Mouse (Mus musculus) olfactory bulb, adult 2 months (tissue): ENCODE results near the gene Ezh1.

Source experiments
- CTCF ChIP-seq: fragments of 200-500 bp; IDR thresholded peaks from 2 replicates; pipeline ENCODE4 v1.5.1; 2012; ENCODE audit warnings: low read depth, mild to moderate bottlenecking, low read length, moderate library complexity; ENCODE audit not compliant: insufficient read depth
- POLR2A ChIP-seq: fragments of 200-500 bp; IDR thresholded peaks from 2 replicates; pipeline ENCODE4 v1.6.1; 2012; ENCODE audit warnings: mild to moderate bottlenecking, low read depth, low read length, moderate library complexity; ENCODE audit not compliant: insufficient read depth

DNA sequence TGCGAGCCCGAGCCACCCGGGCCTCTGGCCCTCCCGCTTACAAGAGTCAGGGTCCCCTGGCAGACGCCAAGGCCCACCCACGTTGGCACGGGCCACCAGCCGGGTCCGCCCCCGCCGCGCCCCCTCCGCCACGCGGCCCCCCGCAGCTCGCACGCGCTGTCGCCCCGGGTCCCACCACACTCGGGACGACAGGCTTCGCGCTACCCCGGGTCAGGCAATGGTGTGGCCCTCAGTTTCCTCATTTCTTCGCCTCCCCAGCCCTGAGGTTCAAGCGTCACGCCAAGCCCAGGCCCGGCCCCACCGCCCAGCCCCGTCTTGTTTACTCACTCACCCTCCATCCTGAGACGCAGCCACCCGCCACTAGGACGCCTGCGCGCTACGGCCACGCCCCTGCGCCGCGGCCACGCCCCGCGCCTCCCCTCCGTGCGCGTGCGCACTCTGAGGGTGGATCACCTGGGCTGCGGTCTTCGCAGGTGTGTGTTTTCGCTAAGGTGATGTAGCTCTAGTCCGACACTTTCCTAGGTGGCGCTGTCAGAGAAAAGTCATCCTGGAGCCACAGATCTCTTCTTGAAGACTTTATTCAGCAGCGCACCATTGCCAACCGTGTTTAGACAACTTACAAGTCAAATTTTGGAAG is at the start of gene Ezh1:
- TF ChIP-seq CTCF (no peak), POLR2A (peak; percentile 51; the same call in 1 of the 2 replicates)
